Mouse (Mus musculus): ENCODE measurements at regions not wholly inside any gene's neighbourhood (a gene's known extent, or its start where the extent isn't known, plus 50 kb on each side); places are given as distances from the start of the nearest gene placed in this dataset.

DNA sequence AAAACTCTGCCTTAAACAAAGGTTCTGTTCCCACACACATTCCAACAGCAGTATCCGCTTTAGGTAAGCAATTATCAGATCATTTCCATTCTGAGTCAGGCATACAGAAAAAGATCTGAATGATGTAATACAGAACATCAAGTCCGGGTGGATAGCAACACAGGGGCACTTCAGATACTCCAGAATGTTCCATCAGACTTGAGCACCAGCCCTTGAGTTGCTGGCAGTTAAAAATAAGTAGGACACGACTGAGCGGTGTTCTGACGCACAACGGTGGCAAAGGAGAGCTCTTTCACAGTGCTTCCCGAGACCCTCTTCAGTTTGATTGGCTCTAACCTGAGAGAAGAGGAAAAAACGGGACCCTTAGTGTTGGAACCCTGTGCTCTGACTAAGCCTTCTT is 138.2 kb upstream of the Il12b start:
- TF ChIP-seq CTCF (IDR thresholded peaks at IDR 0.05; ENCODE audit: borderline replicate concordance, extremely low read depth, insufficient read depth, insufficient read length) (no peak), POLR2A (IDR thresholded peaks at IDR 0.05; ENCODE audit: borderline replicate concordance, extremely low read depth, insufficient read depth, insufficient read length, poor library complexity, severe bottlenecking) (no peak)
